Mouse (Mus musculus): ENCODE results near the gene Arl4a. TPM values are rescaled to one million over a fixed set of nuclear protein-coding genes. Genes with fewer than 3 reads are reported as not detected.

The Arl4a gene
- polyA plus RNA-seq, 1 experiment from 2014 or later: 44.8 TPM

DNA sequence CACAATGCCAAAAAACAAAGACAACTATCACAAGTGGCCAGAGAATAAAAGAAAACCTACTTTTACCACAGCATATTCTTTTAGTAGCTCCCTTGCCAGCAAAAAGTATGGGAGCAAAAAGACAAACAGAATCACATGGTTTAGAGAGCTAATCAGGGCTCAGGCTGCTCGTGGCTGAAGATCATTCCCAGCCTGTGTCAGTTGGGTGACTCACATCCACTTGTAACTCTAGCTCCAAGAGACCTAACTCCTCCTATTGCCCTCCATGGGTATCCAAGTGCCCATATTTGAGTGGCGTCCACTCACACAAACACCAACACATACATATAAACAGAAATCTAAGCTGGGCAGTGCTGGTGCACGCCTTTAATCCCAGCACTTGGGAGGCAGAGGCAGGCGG is 8.6 kb downstream of the Arl4a start:
- Histone ChIP-seq H3K9me3 (replicated peaks) (no peaks in the 10 kb centered on the region), H3K4me1 (no peaks in the 10 kb centered on the region), H3K36me3 (0 out of 2 replicates have a peak, but pooled peaks cover 4% of the 10 kb centered on the region), H3K4me2 (no peak overlapping the region), H3K27me3 (no peaks in the 10 kb centered on the region), H3K27ac (no peak overlapping the region), H3K4me3 (replicated peaks) (no peak overlapping the region), H3K9ac (no peak overlapping the region)
- 79% methylated on average over 4 of the region's 4 CpGs for WGBS
- ATAC-seq (replicated peaks; ENCODE audit: low FRiP score): no peak

DNA sequence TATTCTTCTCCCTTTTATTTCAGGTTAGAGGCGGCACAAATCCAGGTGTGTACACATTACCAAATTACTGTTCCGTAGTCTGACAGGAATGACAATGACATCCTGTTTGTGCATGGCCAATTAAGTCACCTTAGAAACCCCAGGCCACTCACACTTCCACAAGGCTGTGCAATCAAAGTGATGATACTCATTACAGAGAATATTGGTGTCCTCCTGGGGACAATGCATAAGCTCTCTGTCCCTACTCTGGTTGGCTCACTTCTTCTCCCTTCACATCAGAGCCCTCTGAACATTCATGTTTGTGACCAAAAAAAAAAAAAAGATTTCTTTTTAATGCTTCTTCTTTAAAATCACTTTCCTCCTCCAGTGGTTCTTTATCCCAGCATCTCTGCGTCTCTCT is 10.0 kb downstream of the Arl4a start:
- no peak overlapping the region for H3K4me2 ChIP-seq
- no peak overlapping the region for H3K9ac ChIP-seq
- H3K4me3 ChIP-seq (replicated peaks): no peak overlapping the region
- no peak for ATAC-seq (replicated peaks; ENCODE audit: low FRiP score)
- H3K36me3 ChIP-seq: 0 out of 2 replicates have a peak, but pooled peaks cover 4% of the 10 kb centered on the region
- H3K27ac ChIP-seq: no peak overlapping the region
- no peaks in the 10 kb centered on the region for H3K27me3 ChIP-seq
- H3K4me1 ChIP-seq: no peaks in the 10 kb centered on the region
- no peaks in the 10 kb centered on the region for H3K9me3 ChIP-seq (replicated peaks)
- 86% methylated on average over 3 of the region's 3 CpGs for WGBS

DNA sequence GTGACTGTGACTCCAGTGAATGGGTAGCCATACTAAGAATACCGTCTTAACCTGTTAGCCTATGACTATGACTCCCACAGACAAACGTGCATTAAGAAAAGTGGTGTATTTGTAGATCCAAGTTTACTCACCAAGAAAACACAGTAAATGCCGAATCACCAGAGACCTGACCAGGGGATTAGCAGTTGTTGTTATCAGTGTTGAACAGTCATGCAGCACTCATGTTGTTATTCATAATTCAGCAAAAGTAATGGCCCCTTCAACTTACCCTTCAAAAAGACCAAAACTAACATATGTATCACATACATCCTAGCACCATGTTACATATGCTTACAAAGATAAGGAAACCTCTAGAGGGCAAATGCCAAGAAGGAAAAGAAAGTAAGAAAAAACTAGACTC is 10.4 kb downstream of the Arl4a start:
- ATAC-seq (replicated peaks; ENCODE audit: low FRiP score): no peak
- Histone ChIP-seq H3K36me3 (0 out of 2 replicates have a peak, but pooled peaks cover 3% of the 10 kb centered on the region), H3K27ac (no peak overlapping the region), H3K27me3 (no peaks in the 10 kb centered on the region), H3K9ac (no peak overlapping the region), H3K4me3 (replicated peaks) (no peak overlapping the region), H3K4me2 (no peak overlapping the region), H3K9me3 (replicated peaks) (no peaks in the 10 kb centered on the region), H3K4me1 (no peaks in the 10 kb centered on the region)
- 78% methylated on average over 3 of the region's 3 CpGs for WGBS

DNA sequence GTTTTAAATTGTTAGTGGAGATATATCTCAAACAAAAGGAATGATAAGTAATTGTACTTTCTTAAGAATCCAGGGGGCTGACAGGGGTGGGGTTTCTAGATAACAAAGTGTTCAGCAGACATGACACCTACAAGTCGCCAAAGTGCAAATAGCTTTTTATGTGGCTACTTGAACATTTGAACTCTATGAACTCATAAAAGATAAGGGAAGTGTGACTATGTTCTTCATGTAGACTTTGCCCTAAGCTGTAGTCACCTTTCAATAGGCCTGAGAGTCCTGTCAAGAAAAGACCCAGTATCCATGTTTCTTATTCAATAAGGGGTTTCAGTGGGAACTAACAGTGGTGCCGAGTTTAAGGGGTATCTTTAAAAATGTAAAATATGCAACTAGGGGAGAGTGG is 13.9 kb downstream of the Arl4a start:
- no peak for ATAC-seq (replicated peaks; ENCODE audit: low FRiP score)
- Histone ChIP-seq H3K36me3 (no peaks in the 10 kb centered on the region), H3K4me3 (replicated peaks) (no peak overlapping the region), H3K9ac (no peak overlapping the region), H3K4me2 (no peak overlapping the region), H3K27ac (no peak overlapping the region), H3K9me3 (replicated peaks) (no peaks in the 10 kb centered on the region), H3K27me3 (no peaks in the 10 kb centered on the region), H3K4me1 (no peaks in the 10 kb centered on the region)
- 80% methylated on average over 2 of the region's 2 CpGs for WGBS

DNA sequence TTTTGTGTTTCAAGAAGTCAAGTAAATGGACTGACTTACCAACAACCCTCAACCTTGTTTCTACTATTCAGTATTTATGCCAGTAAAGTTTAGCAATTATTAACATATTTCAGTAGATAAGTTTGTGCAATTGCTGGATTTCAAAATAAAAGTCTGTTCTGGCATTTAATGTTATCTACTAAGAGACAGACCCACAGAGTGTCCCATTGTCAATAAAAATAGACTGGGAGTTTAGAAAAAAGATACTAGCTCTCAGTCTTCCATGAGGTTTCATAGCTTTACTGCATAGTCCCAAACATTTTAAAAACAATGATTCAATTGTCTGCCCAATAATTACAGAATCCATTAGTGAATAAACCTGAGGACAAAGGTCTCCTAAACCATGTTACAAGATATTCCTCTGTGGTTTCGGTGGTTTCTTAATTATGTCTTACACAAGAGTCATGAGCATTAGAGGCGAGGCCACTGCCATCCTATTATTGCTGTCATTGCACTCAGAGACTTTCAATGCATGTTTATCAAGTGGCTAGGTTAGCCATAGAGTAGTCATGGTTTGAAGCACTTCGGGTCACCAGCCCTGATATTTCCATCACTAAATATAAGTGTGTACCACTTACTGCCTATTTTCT is 14.7 kb downstream of the Arl4a start:
- Histone ChIP-seq H3K4me1 (no peaks in the 10 kb centered on the region), H3K27ac (no peak overlapping the region), H3K9ac (no peak overlapping the region), H3K4me2 (no peak overlapping the region), H3K9me3 (replicated peaks) (no peaks in the 10 kb centered on the region), H3K4me3 (replicated peaks) (no peak overlapping the region), H3K36me3 (no peaks in the 10 kb centered on the region), H3K27me3 (no peaks in the 10 kb centered on the region)
- 85% methylated on average over 3 of the region's 3 CpGs for WGBS
- no peak for ATAC-seq (replicated peaks; ENCODE audit: low FRiP score)

DNA sequence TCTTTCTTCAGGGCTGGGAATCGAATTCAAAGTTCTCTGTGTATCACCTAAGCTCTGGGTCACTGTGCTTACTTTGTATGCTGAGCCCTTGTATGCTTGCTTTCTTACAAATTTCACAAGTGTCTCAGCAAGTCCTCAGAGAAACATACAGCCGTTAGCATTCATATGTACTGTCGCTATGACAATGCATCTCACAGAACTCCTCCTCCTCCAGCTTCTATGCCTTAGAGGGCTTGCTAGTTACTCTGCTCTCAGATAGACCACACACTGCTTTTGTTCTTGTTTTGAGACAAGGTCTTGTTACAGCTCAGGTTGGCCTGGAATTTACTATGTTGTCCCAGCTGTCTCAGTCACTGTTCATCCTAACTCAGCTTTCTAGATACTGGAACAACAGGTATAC is 15.5 kb downstream of the Arl4a start:
- no peaks in the 10 kb centered on the region for H3K27me3 ChIP-seq
- H3K9me3 ChIP-seq (replicated peaks): no peaks in the 10 kb centered on the region
- WGBS: 80% methylated on average over 3 of the region's 3 CpGs
- no peaks in the 10 kb centered on the region for H3K4me1 ChIP-seq
- no peak overlapping the region for H3K4me3 ChIP-seq (replicated peaks)
- no peak overlapping the region for H3K27ac ChIP-seq
- ATAC-seq (replicated peaks; ENCODE audit: low FRiP score): no peak
- H3K36me3 ChIP-seq: no peaks in the 10 kb centered on the region
- no peak overlapping the region for H3K9ac ChIP-seq
- no peak overlapping the region for H3K4me2 ChIP-seq

DNA sequence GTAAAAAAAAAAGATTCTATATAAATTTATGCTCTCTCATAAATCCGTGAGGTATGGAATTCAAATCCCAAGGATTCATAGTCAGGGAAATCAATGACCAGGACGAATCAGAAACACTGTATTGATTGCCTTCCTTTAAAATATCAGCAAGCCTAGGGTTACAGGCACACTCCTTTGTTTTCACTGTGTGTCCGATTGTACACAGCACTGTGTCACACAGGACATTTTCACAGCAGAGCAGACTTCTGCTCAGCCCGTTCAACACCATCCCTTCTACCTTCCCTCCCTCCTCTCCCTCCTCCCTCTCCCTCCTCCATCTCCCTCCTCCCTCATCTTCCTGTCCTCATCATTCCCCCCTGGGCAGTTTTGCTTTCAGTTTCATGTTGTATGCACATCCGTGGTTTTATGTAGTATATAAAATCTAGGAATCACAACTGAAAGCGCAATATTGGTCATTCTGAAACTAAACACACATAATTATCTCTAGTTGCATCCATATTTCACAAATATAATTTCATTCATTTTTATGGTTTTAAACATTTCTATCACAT is 19.8 kb downstream of the Arl4a start:
- Histone ChIP-seq H3K9ac (no peak overlapping the region), H3K27ac (no peak overlapping the region), H3K4me3 (replicated peaks) (no peak overlapping the region), H3K4me2 (no peak overlapping the region), H3K27me3 (no peaks in the 10 kb centered on the region), H3K36me3 (no peaks in the 10 kb centered on the region), H3K4me1 (peaks cover 10% of the 10 kb centered on the region), H3K9me3 (replicated peaks) (no peaks in the 10 kb centered on the region)
- WGBS: 72% methylated on average over 6 of the region's 6 CpGs
- no peak for ATAC-seq (replicated peaks; ENCODE audit: low FRiP score)

DNA sequence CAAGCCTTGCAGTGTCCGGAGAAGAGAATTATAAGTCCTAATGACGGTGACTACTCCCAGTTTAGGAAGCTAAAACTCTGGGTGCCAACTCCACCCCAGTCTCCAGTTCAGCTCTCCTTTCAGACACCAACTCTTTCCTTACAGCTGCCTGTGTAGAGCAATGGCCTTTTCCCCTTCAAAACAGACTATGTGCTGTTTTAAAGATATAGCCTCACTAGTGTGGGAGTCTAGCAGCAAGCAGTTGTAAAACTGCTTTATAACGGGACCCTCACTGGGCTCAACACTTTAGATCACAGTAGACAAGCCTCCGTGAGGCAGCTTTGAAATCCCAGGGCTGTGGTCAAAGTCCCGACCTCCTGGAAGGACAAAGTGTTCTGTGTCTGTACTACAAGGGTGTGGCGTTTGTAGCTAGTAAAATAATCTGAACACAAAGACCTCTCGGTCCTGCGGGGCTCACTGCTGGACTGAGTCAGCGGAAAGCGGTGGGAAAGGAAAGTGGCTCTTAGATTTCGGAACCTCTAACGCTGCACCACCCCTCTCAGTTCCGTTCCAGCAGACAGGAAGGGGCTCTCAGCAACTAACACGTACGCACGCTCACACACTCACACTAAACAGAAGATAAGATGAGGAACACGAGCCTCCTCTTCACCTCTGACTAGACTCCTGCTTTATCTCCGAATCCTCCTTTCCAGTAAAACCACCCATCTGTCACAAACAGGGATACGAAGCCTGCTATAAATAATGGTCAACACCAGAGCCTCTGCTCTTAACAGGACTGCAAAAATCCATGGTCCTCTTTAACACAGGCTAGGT is 21.0 kb downstream of the Arl4a start:
- Histone ChIP-seq H3K27me3 (no peaks in the 10 kb centered on the region), H3K4me1 (peaks cover 10% of the 10 kb centered on the region), H3K9ac (0 out of 2 replicates have a peak overlapping the region, but pooled peaks have one; percentile 19), H3K27ac (peak overlapping the region; percentile 65), H3K36me3 (no peaks in the 10 kb centered on the region), H3K9me3 (replicated peaks) (no peaks in the 10 kb centered on the region), H3K4me3 (replicated peaks) (peak overlapping the region; percentile 37), H3K4me2 (peak overlapping the region; percentile 59)
- WGBS: 6% methylated on average over 19 of the region's 19 CpGs
- peak; percentile 82 for ATAC-seq (replicated peaks; ENCODE audit: low FRiP score)

DNA sequence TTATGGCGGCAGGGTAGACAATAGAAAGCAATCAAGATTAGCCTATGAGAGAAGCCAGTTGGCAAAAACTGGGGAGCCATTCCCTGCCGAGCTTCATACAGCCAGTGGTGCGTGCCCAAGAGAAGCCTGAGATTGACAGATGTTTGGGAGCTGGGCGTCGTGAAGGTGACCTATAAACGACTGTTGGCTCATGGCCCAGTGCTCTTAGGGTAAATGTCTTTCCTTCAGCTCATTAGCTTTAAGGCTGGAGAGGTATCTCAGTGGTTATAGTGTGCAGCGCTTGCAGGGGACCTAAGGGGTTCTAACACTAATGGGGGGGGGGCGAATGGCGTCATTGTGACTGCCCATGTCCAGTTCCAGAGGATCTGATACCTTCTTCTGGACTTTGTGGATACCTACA is 21.8 kb downstream of the Arl4a start:
- Histone ChIP-seq H3K9me3 (replicated peaks) (no peaks in the 10 kb centered on the region), H3K36me3 (no peaks in the 10 kb centered on the region), H3K4me3 (replicated peaks) (no peak overlapping the region), H3K4me2 (no peak overlapping the region), H3K4me1 (peaks cover 10% of the 10 kb centered on the region), H3K27me3 (no peaks in the 10 kb centered on the region), H3K9ac (no peak overlapping the region), H3K27ac (no peak overlapping the region)
- 0 out of 2 replicates have a peak, but pooled peaks have one; percentile 19 for ATAC-seq (replicated peaks; ENCODE audit: low FRiP score)
- WGBS: 60% methylated on average over 9 of the region's 9 CpGs

DNA sequence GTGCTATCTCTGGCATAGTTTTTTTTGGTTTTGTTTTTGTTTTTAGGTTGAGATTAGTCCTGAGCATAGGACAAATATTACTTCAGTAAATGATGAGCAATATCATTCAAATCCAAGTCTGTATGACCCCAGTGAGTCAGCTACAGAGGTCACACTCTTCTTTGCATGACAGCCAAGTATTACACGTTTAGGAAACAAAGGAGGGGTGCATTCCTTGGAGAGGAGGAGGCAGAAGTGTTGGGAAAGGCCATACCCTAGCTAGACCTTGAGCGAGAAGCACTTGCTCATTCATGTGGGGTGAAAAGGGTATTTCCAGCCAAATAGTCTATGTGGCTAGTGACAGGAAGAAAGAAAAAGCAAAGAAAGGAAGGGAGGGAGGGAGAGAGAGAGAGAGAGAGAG is 28.0 kb downstream of the Arl4a start:
- WGBS: 60% methylated on average over 2 of the region's 2 CpGs
- no peaks in the 10 kb centered on the region for H3K36me3 ChIP-seq
- no peak overlapping the region for H3K27ac ChIP-seq
- H3K9me3 ChIP-seq (replicated peaks): no peaks in the 10 kb centered on the region
- no peaks in the 10 kb centered on the region for H3K27me3 ChIP-seq
- no peak for ATAC-seq (replicated peaks; ENCODE audit: low FRiP score)
- no peak overlapping the region for H3K4me3 ChIP-seq (replicated peaks)
- no peaks in the 10 kb centered on the region for H3K4me1 ChIP-seq
- no peak overlapping the region for H3K9ac ChIP-seq
- no peak overlapping the region for H3K4me2 ChIP-seq

DNA sequence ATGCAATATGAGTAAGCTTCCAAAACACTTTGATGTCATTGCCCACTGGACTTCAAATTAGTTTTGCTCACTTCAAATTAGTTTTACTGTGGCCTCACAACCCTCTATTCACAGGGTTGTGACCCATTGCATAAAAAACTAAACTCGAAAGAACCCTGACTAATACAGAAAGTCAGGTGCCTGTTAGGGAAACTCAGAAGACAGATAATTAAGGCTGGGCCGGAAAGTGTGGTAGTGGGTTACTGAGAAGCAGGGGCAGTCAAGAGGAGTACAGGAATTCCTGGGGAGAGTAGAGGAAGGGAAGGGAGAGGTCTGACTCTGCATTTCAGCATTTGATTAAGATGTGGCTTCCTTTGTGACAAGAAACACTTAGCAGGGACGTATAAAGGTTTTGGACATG is 29.4 kb downstream of the Arl4a start:
- no peak for ATAC-seq (replicated peaks; ENCODE audit: low FRiP score)
- 62% methylated on average over 3 of the region's 3 CpGs for WGBS
- no peaks in the 10 kb centered on the region for H3K27me3 ChIP-seq
- H3K9me3 ChIP-seq (replicated peaks): no peaks in the 10 kb centered on the region
- no peak overlapping the region for H3K4me3 ChIP-seq (replicated peaks)
- no peak overlapping the region for H3K27ac ChIP-seq
- no peaks in the 10 kb centered on the region for H3K4me1 ChIP-seq
- no peak overlapping the region for H3K9ac ChIP-seq
- H3K4me2 ChIP-seq: no peak overlapping the region
- H3K36me3 ChIP-seq: no peaks in the 10 kb centered on the region

DNA sequence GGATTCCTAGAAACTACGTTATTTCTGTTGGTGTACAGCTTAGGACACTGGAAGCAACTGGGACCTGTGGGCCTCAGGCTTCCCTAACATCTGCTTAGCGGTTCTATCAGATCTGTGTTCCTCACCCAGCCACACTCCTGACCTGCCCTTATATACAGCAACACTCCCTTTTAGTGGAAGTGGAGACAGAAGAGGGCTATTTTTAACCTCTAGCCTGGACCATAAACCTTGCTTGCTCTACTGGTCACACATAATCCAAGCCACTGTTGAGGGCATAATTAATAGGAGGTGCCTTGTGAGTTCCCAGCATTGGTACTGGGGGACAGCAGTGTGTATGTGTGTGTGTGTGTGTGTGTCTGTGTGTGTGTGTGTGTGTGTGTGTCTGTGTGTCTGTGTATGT is 33.1 kb downstream of the Arl4a start:
- Histone ChIP-seq H3K27me3 (no peaks in the 10 kb centered on the region), H3K27ac (no peak overlapping the region), H3K9me3 (replicated peaks) (no peaks in the 10 kb centered on the region), H3K4me2 (no peak overlapping the region), H3K4me3 (replicated peaks) (no peak overlapping the region), H3K4me1 (no peaks in the 10 kb centered on the region), H3K9ac (no peak overlapping the region), H3K36me3 (no peaks in the 10 kb centered on the region)
- ATAC-seq (replicated peaks; ENCODE audit: low FRiP score): peak; percentile 84
- WGBS: 38% methylated on average over 2 of the region's 2 CpGs
